Mouse (Mus musculus) bone marrow, adult 2 months (tissue): ENCODE data around the gene Pip4k2a.

Source experiments
- CTCF ChIP-seq: fragments of 200-500 bp; IDR thresholded peaks from 2 replicates; pipeline ENCODE4 v1.5.1; 2011; ENCODE audit warnings: low read length, control low read depth; ENCODE audit not compliant: control insufficient read depth, insufficient read depth
- POLR2A ChIP-seq: fragments of 200-500 bp; IDR thresholded peaks from 2 replicates; pipeline ENCODE4 v1.6.1; 2011; ENCODE audit warnings: low read depth, mild to moderate bottlenecking, control low read depth, low read length, borderline replicate concordance; ENCODE audit not compliant: control insufficient read depth

DNA sequence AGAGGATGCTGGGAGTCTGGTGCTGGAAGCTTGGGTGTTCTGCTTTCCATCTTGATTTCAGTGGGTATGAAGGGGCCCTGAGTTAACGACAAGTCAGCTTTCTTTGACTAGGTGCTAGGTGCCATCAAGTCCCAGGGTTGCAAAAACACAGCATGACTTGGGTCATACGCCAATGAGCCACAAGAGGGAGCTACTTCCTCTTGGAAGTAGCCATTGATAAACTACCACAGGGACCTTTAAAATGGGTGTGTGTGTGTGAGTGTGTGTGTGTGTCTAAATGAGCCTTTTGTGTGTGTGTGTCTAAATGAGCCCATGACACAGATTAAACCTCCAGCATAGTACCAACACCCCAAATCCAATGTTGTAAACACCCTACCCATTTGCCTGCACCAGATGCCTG is 125.1 kb downstream of the Pip4k2a start:
- TF ChIP-seq CTCF (peak; percentile 59), POLR2A (no peak)
